Mouse (Mus musculus) large intestine, adult 2 months (tissue): ENCODE results near the gene Arhgap10. TPM values are rescaled to one million over a fixed set of nuclear protein-coding genes. Genes with fewer than 3 reads are reported as not detected.

ENCODE experiments used
- polyA plus RNA-seq: library from polyadenylated mRNA; depleted of rRNA; stranded (reverse); fragments of >200 nt; gene quantifications from 2 replicates; pipeline ENCODE4 v1.2.3, GENCODE M21; 2012; rRNA removed

Gene Arhgap10
- polyA plus RNA-seq, 1 experiment, result 3.7 TPM

Other genes starting within 250 kb of the Arhgap10 start
- 4.4 and 5.6 TPM in 2 replicates for gene Prmt9, start 31.4 kb upstream of the Arhgap10 start, polyA plus RNA-seq
- gene Tmem184c, start 92.7 kb upstream of the Arhgap10 start, polyA plus RNA-seq, result 1.4 and 2.9 TPM in 2 replicates
- gene Ednra, start 206.5 kb upstream of the Arhgap10 start, polyA plus RNA-seq, result 2.9 and 4.4 TPM in 2 replicates